Mouse (Mus musculus): ENCODE measurements around the gene Gm20388.

DNA sequence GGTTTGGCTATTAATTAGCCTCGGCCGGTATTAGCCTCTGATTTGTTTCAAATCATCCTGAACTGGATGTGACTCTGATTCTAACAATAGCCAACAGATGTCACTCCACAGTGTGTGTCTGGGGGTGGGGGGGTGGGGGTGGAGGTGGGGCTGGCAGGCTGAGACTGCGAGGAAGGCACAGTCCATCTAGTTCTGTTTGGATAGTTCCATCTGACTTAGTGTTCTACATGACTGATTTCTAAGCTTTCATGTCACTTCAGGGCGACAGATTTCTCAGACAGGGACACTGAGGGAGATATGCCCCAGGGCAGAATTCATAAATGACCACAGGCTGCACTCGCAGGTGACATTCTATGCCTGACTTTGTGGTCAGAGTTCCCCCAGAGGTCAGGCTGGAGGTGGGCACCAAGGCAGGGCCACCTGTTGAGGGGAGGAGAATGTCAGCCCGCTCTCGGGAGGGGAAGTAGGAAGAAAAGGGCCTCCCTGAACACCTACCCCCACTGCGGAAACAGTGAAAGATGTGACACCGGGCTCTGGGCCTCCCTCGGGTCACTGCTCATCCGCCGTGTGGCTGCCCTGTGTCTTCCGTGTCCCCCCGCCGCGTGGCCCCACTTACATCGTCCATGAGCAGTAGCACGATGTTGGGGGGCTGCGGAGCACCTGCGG lies 2700.1 kb downstream of the Gm20388 start:
- TF ChIP-seq EP300 (IDR thresholded peaks at IDR 0.05; ENCODE audit: low read depth) (no peak), CTCF (IDR thresholded peaks at IDR 0.05; ENCODE audit: low read depth) (no peak)
